Mouse (Mus musculus) cerebellum, adult 9-10 months (tissue): ENCODE data around the gene Mcm3.
A peak's percentile ranks its signal among the peaks of the same experiment; 100 is the strongest.
"Not testable (repeated sequence)": the region's sequence is repeated elsewhere in the genome, so short reads cannot be mapped to it uniquely, and the experiment has no call there.

Experiments
- DNase-seq: peaks from one replicate; pipeline ENCODE4 v3.0.0; 2022

The Mcm3 gene

GRCm38 (mm10) chr1:20801682-20802390, 18.3 kb downstream of the Mcm3 start:
- peak; percentile 19 for DNase-seq

- no peak for DNase-seq
Observed at GRCm38 (mm10) chr1:20801275-20801674, 18.8 kb downstream of the Mcm3 start.

- DNase-seq: no peak
Observed at GRCm38 (mm10) chr1:20795178-20795577, 24.9 kb downstream of the Mcm3 start.

GRCm38 (mm10) chr1:20794760-20795159, 25.4 kb downstream of the Mcm3 start:
- no peak for DNase-seq

- DNase-seq: no peak
Observed at GRCm38 (mm10) chr1:20791414-20791813, 28.7 kb downstream of the Mcm3 start.

GRCm38 (mm10) chr1:20790517-20790916, 29.6 kb downstream of the Mcm3 start, which contains the start of gene Il17f:
Gene Il17f (minus strand): TSS chr1:20790617.
- not testable (repeated sequence) for DNase-seq

GRCm38 (mm10) chr1:20788419-20788818, 31.7 kb downstream of the Mcm3 start:
- no peak for DNase-seq

GRCm38 (mm10) chr1:20787046-20787445, 33.1 kb downstream of the Mcm3 start:
- DNase-seq: no peak

GRCm38 (mm10) chr1:20778366-20778765, 41.7 kb downstream of the Mcm3 start:
- DNase-seq: no peak

- not testable (repeated sequence) for DNase-seq
Observed at GRCm38 (mm10) chr1:20774026-20774730, 45.9 kb downstream of the Mcm3 start.

- no peak for DNase-seq
Observed at GRCm38 (mm10) chr1:20766526-20766925, 53.6 kb downstream of the Mcm3 start.

- no peak for DNase-seq
Observed at GRCm38 (mm10) chr1:20761411-20761810, 58.7 kb downstream of the Mcm3 start.

- DNase-seq: no peak
Observed at GRCm38 (mm10) chr1:20760331-20760730, 59.8 kb downstream of the Mcm3 start.

- peak; percentile 2 for DNase-seq
Observed at GRCm38 (mm10) chr1:20759799-20760198, 60.3 kb downstream of the Mcm3 start.

GRCm38 (mm10) chr1:20757586-20757985, 62.5 kb downstream of the Mcm3 start:
- DNase-seq: no peak

GRCm38 (mm10) chr1:20754439-20754838, 65.7 kb downstream of the Mcm3 start:
- DNase-seq: no peak
